Mouse (Mus musculus): Measurements from ENCODE around the gene Bcl2. TPM values are rescaled to one million over a fixed set of nuclear protein-coding genes. Genes with fewer than 3 reads are reported as not detected.

The Bcl2 gene
- total RNA-seq, 2 experiments from 2014 or later, result 5.1 to 6.7 TPM

GRCm38 (mm10) chr1:106679800-106680515 lies 34.1 kb downstream of the Bcl2 start:
- DNase-seq (ENCODE audit: low spot score in 2 of 2), result no peak

- DNase-seq (ENCODE audit: low spot score in 2 of 2), result no peak
Measured at GRCm38 (mm10) chr1:106678060-106678478, 36.0 kb downstream of the Bcl2 start.

GRCm38 (mm10) chr1:106666140-106667088 lies 47.7 kb downstream of the Bcl2 start:
- no peak for DNase-seq (ENCODE audit: low spot score in 2 of 2)

- no peak for DNase-seq (ENCODE audit: low spot score in 2 of 2)
Measured at GRCm38 (mm10) chr1:106664978-106665377, 49.1 kb downstream of the Bcl2 start.

GRCm38 (mm10) chr1:106662486-106662885 lies 51.6 kb downstream of the Bcl2 start:
- DNase-seq (ENCODE audit: low spot score in 2 of 2), result no peak

GRCm38 (mm10) chr1:106658293-106658847 lies 55.7 kb downstream of the Bcl2 start:
- no peak for DNase-seq (ENCODE audit: low spot score in 2 of 2)

- no peak for DNase-seq (ENCODE audit: low spot score in 2 of 2)
Measured at GRCm38 (mm10) chr1:106656207-106656738, 57.8 kb downstream of the Bcl2 start.

GRCm38 (mm10) chr1:106654254-106654653 lies 59.8 kb downstream of the Bcl2 start:
- no peak for DNase-seq (ENCODE audit: low spot score in 2 of 2)

GRCm38 (mm10) chr1:106653441-106653860 lies 60.6 kb downstream of the Bcl2 start:
- no peak for DNase-seq (ENCODE audit: low spot score in 2 of 2)

GRCm38 (mm10) chr1:106651211-106651610 lies 62.9 kb downstream of the Bcl2 start:
- no peak for DNase-seq (ENCODE audit: low spot score in 2 of 2)

- DNase-seq (ENCODE audit: low spot score in 2 of 2), result no peak
Measured at GRCm38 (mm10) chr1:106650427-106650826, 63.6 kb downstream of the Bcl2 start.

- no peak for DNase-seq (ENCODE audit: low spot score in 2 of 2)
Measured at GRCm38 (mm10) chr1:106647336-106647735, 66.7 kb downstream of the Bcl2 start.

GRCm38 (mm10) chr1:106644566-106644965 lies 69.5 kb downstream of the Bcl2 start:
- no peak for DNase-seq (ENCODE audit: low spot score in 2 of 2)

GRCm38 (mm10) chr1:106643527-106643926 lies 70.5 kb downstream of the Bcl2 start:
- DNase-seq (ENCODE audit: low spot score in 2 of 2), result no peak

GRCm38 (mm10) chr1:106640577-106640976 lies 73.5 kb downstream of the Bcl2 start:
- DNase-seq (ENCODE audit: low spot score in 2 of 2), result no peak

GRCm38 (mm10) chr1:106637705-106638104 lies 76.4 kb downstream of the Bcl2 start:
- DNase-seq (ENCODE audit: low spot score in 2 of 2), result no peak

GRCm38 (mm10) chr1:106636714-106637113 lies 77.4 kb downstream of the Bcl2 start:
- DNase-seq (ENCODE audit: low spot score in 2 of 2), result no peak

- DNase-seq (ENCODE audit: low spot score in 2 of 2), result no peak
Measured at GRCm38 (mm10) chr1:106633207-106633606, 80.9 kb downstream of the Bcl2 start.

GRCm38 (mm10) chr1:106631869-106632463 lies 82.1 kb downstream of the Bcl2 start:
- no peak for DNase-seq (ENCODE audit: low spot score in 2 of 2)

GRCm38 (mm10) chr1:106630973-106631372 lies 83.1 kb downstream of the Bcl2 start:
- no peak for DNase-seq (ENCODE audit: low spot score in 2 of 2)
